Mouse (Mus musculus): Measurements from ENCODE around the gene BC029722. TPM values are rescaled to one million over a fixed set of nuclear protein-coding genes. Genes with fewer than 3 reads are reported as not detected.

BC029722 gene
- polyA plus RNA-seq, 2 experiments from 2014 or later = 12.8 to 16.5 TPM

GRCm38 (mm10) chr2:155778004-155778403 is 41.2 kb downstream of the BC029722 start:
- ATAC-seq = no peak

- no peak for ATAC-seq
Observed at GRCm38 (mm10) chr2:155777688-155777985, 41.6 kb downstream of the BC029722 start.

GRCm38 (mm10) chr2:155776824-155777687 is 42.2 kb downstream of the BC029722 start:
- no peak for ATAC-seq

GRCm38 (mm10) chr2:155775685-155776263 is 43.5 kb downstream of the BC029722 start:
- ATAC-seq = no peak

GRCm38 (mm10) chr2:155774927-155775684 is 44.1 kb downstream of the BC029722 start, which contains the start of gene Mmp24:
Gene Mmp24 (plus strand): TSS chr2:155775342.
- ATAC-seq = no peak

GRCm38 (mm10) chr2:155774261-155774926 is 44.8 kb downstream of the BC029722 start:
- no peak for ATAC-seq

- no peak for ATAC-seq
Observed at GRCm38 (mm10) chr2:155773664-155774063, 45.6 kb downstream of the BC029722 start.

Other genes with a start within 250 kb of the BC029722 start
- gene Gss, start 226.6 kb downstream of the BC029722 start, polyA plus RNA-seq (2017; shearing (Covaris generic)) = 10 to 100 TPM; 10.7 to 16.9 TPM
- not detected for gene Myh7b, start 208.2 kb downstream of the BC029722 start, polyA plus RNA-seq (2017; shearing (Covaris generic))
- gene Trpc4ap, start 127.0 kb downstream of the BC029722 start, polyA plus RNA-seq (2017; shearing (Covaris generic)) = 10 to 100 TPM; 35.3 to 44.4 TPM
- 10 to 100 TPM; 44.7 to 59.3 TPM for gene Edem2, start 90.0 kb downstream of the BC029722 start, polyA plus RNA-seq (2017; shearing (Covaris generic))
- not detected for gene Gm17581, start 83.6 kb downstream of the BC029722 start, polyA plus RNA-seq (2017; shearing (Covaris generic))
- not detected for gene Procr, start 68.3 kb downstream of the BC029722 start, polyA plus RNA-seq (2017; shearing (Covaris generic))
- gene Mmp24, start 44.1 kb downstream of the BC029722 start, polyA plus RNA-seq (2017; shearing (Covaris generic)) = not detected
- 10 to 100 TPM; 63.3 to 77.1 TPM for gene Eif6, start 7.5 kb upstream of the BC029722 start, polyA plus RNA-seq (2017; shearing (Covaris generic))
- not detected for gene Fam83c, start 15.4 kb upstream of the BC029722 start, polyA plus RNA-seq (2017; shearing (Covaris generic))
- gene Uqcc1, start 110.9 kb upstream of the BC029722 start, polyA plus RNA-seq (2017; shearing (Covaris generic)) = 10 to 100 TPM; 43.5 to 57.6 TPM
- not detected for gene Gm15557, start 121.3 kb upstream of the BC029722 start, polyA plus RNA-seq (2017; shearing (Covaris generic))
- not detected for gene Gdf5, start 125.9 kb upstream of the BC029722 start, polyA plus RNA-seq (2017; shearing (Covaris generic))
- 10 to 100 TPM; 34.0 to 50.2 TPM for gene Cep250, start 137.0 kb upstream of the BC029722 start, polyA plus RNA-seq (2017; shearing (Covaris generic))
- gene 6430550D23Rik, start 188.6 kb upstream of the BC029722 start, polyA plus RNA-seq (2017; shearing (Covaris generic)) = 1 to 10 TPM; 1.1 to 4.9 TPM
- 100 to 1,000 TPM; 131 to 182 TPM for gene Ergic3, start 188.6 kb upstream of the BC029722 start, polyA plus RNA-seq (2017; shearing (Covaris generic))
- not detected for gene Fer1l4, start 233.5 kb upstream of the BC029722 start, polyA plus RNA-seq (2017; shearing (Covaris generic))
- under 1 TPM in 1 of 2 experiments, not detected in 1; 0.15 TPM for gene Spag4, start 245.7 kb upstream of the BC029722 start, polyA plus RNA-seq (2017; shearing (Covaris generic))